Mouse (Mus musculus) kidney, adult 8-10 months (tissue): ENCODE measurements around the gene Il4.
"Not testable (repeated sequence)": the region's sequence is repeated elsewhere in the genome, so short reads cannot be mapped to it uniquely, and the experiment has no call there.

Source experiments
- DNase-seq, 2 experiments: peaks; one replicate each; pipeline ENCODE4 v3.0.0; 2022

The Il4 gene

DNA sequence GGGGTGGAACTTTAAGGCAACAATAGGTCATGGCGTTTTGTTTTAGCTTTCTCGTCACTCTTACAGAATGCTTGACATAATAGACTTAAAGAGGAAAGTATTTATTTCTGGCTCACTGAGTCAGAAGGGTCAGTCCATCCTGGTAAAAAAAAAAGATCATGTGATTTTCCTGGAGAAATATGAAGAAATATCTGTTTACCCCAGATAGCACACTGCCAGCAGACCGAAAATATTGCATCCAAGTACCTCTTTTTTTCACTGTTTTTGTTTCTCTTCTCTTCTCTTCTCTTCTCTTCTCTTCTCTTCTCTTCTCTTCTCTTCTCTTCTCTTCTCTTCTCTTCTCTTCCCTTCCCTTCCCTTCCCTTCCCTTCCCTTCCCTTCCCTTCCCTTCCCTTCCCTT, 58.5 kb downstream of the Il4 start:
- DNase-seq, result not testable (repeated sequence)

DNA sequence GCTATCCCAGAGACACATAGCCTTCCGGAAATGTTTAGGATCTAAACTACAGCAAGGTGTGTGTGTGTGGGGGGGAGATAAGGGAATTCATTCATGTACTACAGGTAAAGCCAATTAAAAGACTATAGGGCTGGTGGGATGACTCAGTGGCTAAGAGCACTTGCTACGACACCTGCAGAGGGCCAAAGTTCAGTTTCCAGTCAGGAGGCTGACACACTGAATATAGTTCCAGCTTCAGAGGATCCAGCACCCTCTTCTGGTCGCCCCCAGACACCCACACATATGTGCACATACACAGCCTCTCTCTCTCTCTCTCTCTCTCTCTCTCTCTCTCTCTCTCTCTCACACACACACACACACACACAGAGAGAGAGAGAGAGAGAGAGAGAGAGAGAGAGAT, 60.5 kb downstream of the Il4 start:
- DNase-seq, result not testable (repeated sequence)

DNA sequence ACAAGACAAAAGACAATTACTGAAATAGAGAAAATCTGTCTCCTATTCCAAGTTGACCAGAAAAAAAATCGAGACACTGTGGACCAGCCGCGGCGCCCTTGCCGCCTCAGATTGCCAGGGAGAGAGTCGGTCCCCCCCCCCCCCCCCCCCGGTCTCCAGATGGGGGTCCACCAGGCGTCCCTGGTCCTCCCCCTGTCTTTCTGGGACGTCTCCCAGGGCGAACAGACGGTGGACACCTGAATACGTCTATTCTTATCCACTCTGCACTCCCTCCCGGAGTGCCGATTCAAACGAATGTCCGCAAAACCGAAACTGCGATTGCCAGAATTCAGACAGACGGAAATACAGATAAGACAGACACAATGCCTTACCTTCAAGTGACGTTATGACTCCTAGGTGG, 61.9 kb downstream of the Il4 start:
- DNase-seq, result not testable (repeated sequence)
